Comparison of ENCODE assay signal across 21 mouse cellular contexts in genomic region chr13:114277277-114277676, GRCm38 (mm10).
DNase-seq lines count a peak whose midpoint lies in the region; ATAC-seq and TF ChIP-seq lines count a peak whose summit lies in the region.
"Had no signal": no experiment of that assay in that cellular context is flagged by ENCODE, and none has a peak within 500 bp of the region (broad histone marks: within the 10 kb centered on the region; RNA-seq: fewer than 3 reads in every experiment).

No protein-coding gene starts in this region.

- no peak overlapping the region for H3K4me3 ChIP-seq in lung, postnatal 0 days (ENCODE audit: low read depth, low read length)
- H3K4me3 ChIP-seq in lung, adult 2 months (replicated peaks; ENCODE audit: extremely low read depth, low read depth, low read length), result no peak overlapping the region

- H3K9ac ChIP-seq in lung, postnatal 0 days (replicated peaks; ENCODE audit: low read depth), result no peak overlapping the region

- no peak for TF ChIP-seq POLR2A in lung, adult 2 months (IDR thresholded peaks at IDR 0.05; ENCODE audit: borderline replicate concordance, extremely low read depth, low read depth, low read length)

- H3K36me3 ChIP-seq in lung, postnatal 0 days (ENCODE audit: insufficient read depth, low read length), result no peaks in the 10 kb centered on the region

- peak; percentile 72 for ATAC-seq in lung, postnatal 0 days
- ATAC-seq: activated CD4-positive, CD25-positive, alpha-beta regulatory T cell, adult 4 months; CD4-positive, CD25-positive, alpha-beta regulatory T cell, adult 4 months; Patski had no signal

- H3K4me2 ChIP-seq in lung, postnatal 0 days (replicated peaks; ENCODE audit: low read depth, low read length), result no peak overlapping the region

- TF ChIP-seq EP300 in lung, postnatal 0 days (IDR thresholded peaks at IDR 0.05), result 0 out of 2 replicates have a peak, but pooled peaks have one; percentile 18

- H3K27ac ChIP-seq in lung, postnatal 0 days (ENCODE audit: low read length), result no peak overlapping the region

- no peaks in the 10 kb centered on the region for H3K9me3 ChIP-seq in lung, postnatal 0 days (ENCODE audit: low read length)
- H3K9me3 ChIP-seq: G1E had no signal

- DNase-seq in lung, postnatal 0 days (ENCODE audit: low spot score), result peak; percentile 68
- DNase-seq in lung, adult 2 months, result no peak
- peak; percentile 26 for DNase-seq in lung, postnatal 25 days (ENCODE audit: low spot score)
- DNase-seq in lung, postnatal 14 days, result no peak
- DNase-seq in lung, postnatal 36 days, result peak; percentile 35
- DNase-seq in lung, postnatal 4 days, result no peak
- DNase-seq: adrenal gland, adult 2 months; adrenal gland, adult 8-10 months; adrenal gland, postnatal 10 days; adrenal gland, postnatal 14 days; adrenal gland, postnatal 25 days; adrenal gland, postnatal 36 days; B cell, adult 2 months; cerebellum, adult 11 months; cerebellum, adult 11-12 months; cerebellum, adult 18-20 months had no signal

- WGBS in lung, postnatal 0 days, result 73% methylated on average over 5 of the region's 5 CpGs
- 60% methylated on average over 5 of the region's 5 CpGs for WGBS in lung, adult 2 months

- H3K4me1 ChIP-seq in lung, postnatal 0 days (ENCODE audit: insufficient read depth, low read depth, low read length), result no peaks in the 10 kb centered on the region
- no peaks in the 10 kb centered on the region for H3K4me1 ChIP-seq in lung, adult 2 months (ENCODE audit: control insufficient read depth, insufficient read depth, low read length)

- no peak for TF ChIP-seq CTCF in lung, postnatal 0 days (IDR thresholded peaks at IDR 0.05)
- no peak for TF ChIP-seq CTCF in lung, adult 2 months (IDR thresholded peaks at IDR 0.05; ENCODE audit: insufficient read depth, low read length)

- no peaks in the 10 kb centered on the region for H3K27me3 ChIP-seq in lung, postnatal 0 days (replicated peaks; ENCODE audit: insufficient read depth, low read length)
- H3K27me3 ChIP-seq: CH12.LX, Patski had no signal

Comparison
In these comparisons a context has a peak if more than half of its experiments do, and no peak if none do; other contexts are left out.
1. DNase-seq: peak in lung, postnatal 0 days (single experiment), lung, postnatal 25 days (single experiment) and lung, postnatal 36 days (single experiment); none in lung, adult 2 months (single experiment), lung, postnatal 14 days (single experiment) and lung, postnatal 4 days (0 of 2).